Mouse (Mus musculus) heart, adult 2 months (tissue): ENCODE data around the gene Tchhl1. TPM values are rescaled to one million over a fixed set of nuclear protein-coding genes. Genes with fewer than 3 reads are reported as not detected.

Source experiments
- DNase-seq, 2 experiments: peaks; one replicate each; pipeline ENCODE4 v3.0.0; 2021
- H3K27ac ChIP-seq: fragments of 200-600 bp; 2 replicates; pipeline ENCODE4 v1.8.1; 2022
- H3K27me3 ChIP-seq: fragments of 200-500 bp; 2 replicates; pipeline ENCODE4 v1.6.1; 2012; ENCODE audit warnings: mild to moderate bottlenecking, low read length, inconsistent platforms, mixed read lengths; ENCODE audit not compliant: control insufficient read depth, insufficient read depth
- H3K36me3 ChIP-seq: fragments of 200-500 bp; 2 replicates; pipeline ENCODE4 v1.6.1; 2012; ENCODE audit warnings: low read length, inconsistent platforms; ENCODE audit not compliant: control insufficient read depth, insufficient read depth
- H3K4me1 ChIP-seq: fragments of 200-500 bp; 2 replicates; pipeline ENCODE4 v1.6.1; 2011; ENCODE audit warnings: low read length; ENCODE audit not compliant: control insufficient read depth, insufficient read depth
- H3K4me3 ChIP-seq: fragments of 200-600 bp; 2 replicates; pipeline ENCODE4 v1.8.1; 2022
- H3K79me2 ChIP-seq: fragments of 200-500 bp; replicated peaks from 2 replicates; pipeline ENCODE4 v1.6.1; 2012; ENCODE audit warnings: mild to moderate bottlenecking, inconsistent platforms, low read length, moderate library complexity, mixed read lengths; ENCODE audit not compliant: control insufficient read depth, insufficient read depth
- H3K9ac ChIP-seq: fragments of 200-500 bp; 2 replicates; pipeline ENCODE4 v1.6.1; 2012; ENCODE audit warnings: low read depth, mild to moderate bottlenecking, control low read depth, inconsistent platforms, low read length, mixed read lengths
- CTCF ChIP-seq: fragments of 200-600 bp; IDR thresholded peaks from 2 replicates; pipeline ENCODE4 v1.8.1; 2022; ENCODE audit warnings: antibody characterized with exemption, mild to moderate bottlenecking, moderate library complexity
- EP300 ChIP-seq: fragments of 200-500 bp; IDR thresholded peaks from 2 replicates; pipeline ENCODE4 v1.6.1; 2011; ENCODE audit warnings: low read depth, low read length, control low read depth; ENCODE audit not compliant: insufficient read depth
- POLR2A ChIP-seq: fragments of 200-500 bp; IDR thresholded peaks from 2 replicates; pipeline ENCODE4 v1.6.1; 2011; ENCODE audit warnings: mild to moderate bottlenecking, low read depth, low read length, control low read depth; ENCODE audit not compliant: insufficient read depth
- WGBS: fragments of 180-500 bp; shearing (Covaris S2); methylation state at CpG from one replicate; pipeline ENCODE4 v1.1.7; 2018; 5-methylcytosine and 5-hydroxymethylcytosine counted together
- intact Hi-C: fragments of 180-260 bp; cut with DNase I; formaldehyde crosslinking; loops from one replicate; pipeline ENCODE4 v1.15.1; 2025
- polyA plus RNA-seq: library from polyadenylated mRNA; depleted of rRNA; stranded (reverse); fragments of >200 nt; gene quantifications from 2 replicates; pipeline ENCODE4 v1.2.3, GENCODE M21; 2012
- total RNA-seq, 2 experiments: library from RNA; stranded (reverse); gene quantifications; 2 replicates each; pipeline ENCODE4 v1.2.3; 2021

The Tchhl1 gene
- total and polyA plus RNA-seq, 3 experiments = not detected

- Histone ChIP-seq H3K9ac (no peak overlapping the region), H3K36me3 (no peaks in the 10 kb centered on the region), H3K27ac (no peak overlapping the region), H3K4me1 (no peaks in the 10 kb centered on the region), H3K4me3 (no peak overlapping the region), H3K79me2 (no peaks in the 10 kb centered on the region), H3K27me3 (no peaks in the 10 kb centered on the region)
- intact Hi-C loops = no loop called here
- 70% methylated on average over 3 of the region's 3 CpGs for WGBS
- TF ChIP-seq EP300 = no peak
- no peak for TF ChIP-seq CTCF
- TF ChIP-seq POLR2A = no peak
- DNase-seq = no peak
These were observed 1.1 kb downstream of the Tchhl1 start for GRCm38 (mm10) chr3:93469629-93470028.

GRCm38 (mm10) chr3:93480053-93480452, 11.5 kb downstream of the Tchhl1 start:
- Histone ChIP-seq H3K36me3 (no peaks in the 10 kb centered on the region), H3K27ac (no peak overlapping the region), H3K27me3 (no peaks in the 10 kb centered on the region), H3K4me1 (no peaks in the 10 kb centered on the region), H3K4me3 (no peak overlapping the region), H3K9ac (no peak overlapping the region), H3K79me2 (no peaks in the 10 kb centered on the region)
- TF ChIP-seq CTCF (no peak), POLR2A (no peak), EP300 (no peak)
- WGBS = 90% methylated on average over 1 of the region's 1 CpGs
- intact Hi-C loops = no loop called here
- DNase-seq = no peak

- Histone ChIP-seq H3K4me1 (no peaks in the 10 kb centered on the region), H3K27ac (no peak overlapping the region), H3K9ac (no peak overlapping the region), H3K4me3 (no peak overlapping the region), H3K36me3 (no peaks in the 10 kb centered on the region), H3K79me2 (no peaks in the 10 kb centered on the region), H3K27me3 (no peaks in the 10 kb centered on the region)
- no peak for DNase-seq
- no peak for TF ChIP-seq POLR2A
- no peak for TF ChIP-seq CTCF
- TF ChIP-seq EP300 = no peak
- WGBS = 77% methylated on average over 2 of the region's 2 CpGs
- intact Hi-C loops = no loop called here
These were observed 13.5 kb downstream of the Tchhl1 start for GRCm38 (mm10) chr3:93481982-93482616.

GRCm38 (mm10) chr3:93485611-93486010, 17.1 kb downstream of the Tchhl1 start:
- Histone ChIP-seq H3K79me2 (no peaks in the 10 kb centered on the region), H3K27ac (no peak overlapping the region), H3K27me3 (no peaks in the 10 kb centered on the region), H3K4me1 (no peaks in the 10 kb centered on the region), H3K9ac (no peak overlapping the region), H3K4me3 (no peak overlapping the region), H3K36me3 (no peaks in the 10 kb centered on the region)
- no peak for TF ChIP-seq POLR2A
- TF ChIP-seq CTCF = no peak
- TF ChIP-seq EP300 = no peak
- DNase-seq = no peak
- 87% methylated on average over 3 of the region's 3 CpGs for WGBS
- intact Hi-C loops = no loop called here

GRCm38 (mm10) chr3:93488541-93488940, 20.0 kb downstream of the Tchhl1 start:
- TF ChIP-seq EP300 = no peak
- TF ChIP-seq CTCF = no peak
- TF ChIP-seq POLR2A = no peak
- Histone ChIP-seq H3K36me3 (no peaks in the 10 kb centered on the region), H3K4me1 (no peaks in the 10 kb centered on the region), H3K27ac (no peak overlapping the region), H3K9ac (no peak overlapping the region), H3K79me2 (no peaks in the 10 kb centered on the region), H3K4me3 (no peak overlapping the region), H3K27me3 (no peaks in the 10 kb centered on the region)
- intact Hi-C loops = no loop called here
- 83% methylated on average over 2 of the region's 2 CpGs for WGBS
- no peak for DNase-seq

GRCm38 (mm10) chr3:93492176-93492575, 23.6 kb downstream of the Tchhl1 start:
- Histone ChIP-seq H3K27me3 (no peaks in the 10 kb centered on the region), H3K36me3 (no peaks in the 10 kb centered on the region), H3K79me2 (no peaks in the 10 kb centered on the region), H3K4me1 (no peaks in the 10 kb centered on the region), H3K27ac (no peak overlapping the region), H3K4me3 (no peak overlapping the region), H3K9ac (no peak overlapping the region)
- 67% methylated on average over 3 of the region's 3 CpGs for WGBS
- no peak for DNase-seq
- intact Hi-C loops = no loop called here
- no peak for TF ChIP-seq EP300
- TF ChIP-seq POLR2A = no peak
- no peak for TF ChIP-seq CTCF
